Mouse (Mus musculus): ENCODE data around the gene Cdk5r2. TPM values are rescaled to one million over a fixed set of nuclear protein-coding genes. Genes with fewer than 3 reads are reported as not detected.

Gene Cdk5r2
- total RNA-seq (2021), result under 1 TPM in 1 of 2 experiments, not detected in 1; 0.07 TPM
- 0.06 and 0.15 TPM in 2 replicates for polyA plus RNA-seq (2012; rRNA removed)
- long read RNA-seq, result 0 reads

DNA sequence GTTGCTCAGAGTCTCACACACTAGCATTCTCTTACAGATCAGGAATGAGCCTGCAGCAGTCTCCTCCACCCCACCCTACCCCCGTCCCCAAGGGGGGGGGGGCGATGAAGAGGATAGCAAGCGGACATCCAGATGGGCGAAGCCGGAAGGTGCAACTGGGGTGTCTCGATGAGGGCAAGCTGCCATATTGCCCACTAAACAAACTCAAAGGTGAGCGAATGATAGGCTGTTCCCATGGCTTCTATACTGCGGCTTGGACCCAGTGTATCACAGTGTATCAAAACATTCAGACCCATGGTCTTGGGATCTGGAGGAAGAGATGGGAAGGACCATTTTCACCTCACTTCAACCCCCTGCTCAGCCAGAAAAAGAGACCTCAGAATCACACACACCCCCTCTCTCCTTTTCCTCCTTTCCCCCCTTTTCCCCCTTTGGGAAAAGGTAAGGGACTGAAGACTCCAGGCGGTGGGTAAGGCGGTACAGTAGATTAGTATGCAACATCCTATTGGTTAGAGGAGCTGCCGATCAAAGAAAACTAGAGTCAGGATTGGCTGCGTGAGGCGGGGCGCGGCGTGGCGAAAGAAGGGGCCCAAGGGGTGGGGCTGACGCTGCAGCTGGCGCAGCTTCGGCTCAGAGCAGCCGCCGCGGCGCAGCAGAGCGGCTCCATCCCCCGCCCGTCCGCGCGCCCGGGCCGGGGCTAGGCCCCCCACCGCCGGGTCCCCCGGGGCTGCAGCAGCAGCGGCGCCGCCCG is at the start of gene Cdk5r2:
Gene Cdk5r2, plus strand, starts transcription at position 629 of the 751 bp plus-strand sequence.
- no peak within 1 kb of the TSS for H3K9ac ChIP-seq (ENCODE audit: low read depth, low read length)

DNA sequence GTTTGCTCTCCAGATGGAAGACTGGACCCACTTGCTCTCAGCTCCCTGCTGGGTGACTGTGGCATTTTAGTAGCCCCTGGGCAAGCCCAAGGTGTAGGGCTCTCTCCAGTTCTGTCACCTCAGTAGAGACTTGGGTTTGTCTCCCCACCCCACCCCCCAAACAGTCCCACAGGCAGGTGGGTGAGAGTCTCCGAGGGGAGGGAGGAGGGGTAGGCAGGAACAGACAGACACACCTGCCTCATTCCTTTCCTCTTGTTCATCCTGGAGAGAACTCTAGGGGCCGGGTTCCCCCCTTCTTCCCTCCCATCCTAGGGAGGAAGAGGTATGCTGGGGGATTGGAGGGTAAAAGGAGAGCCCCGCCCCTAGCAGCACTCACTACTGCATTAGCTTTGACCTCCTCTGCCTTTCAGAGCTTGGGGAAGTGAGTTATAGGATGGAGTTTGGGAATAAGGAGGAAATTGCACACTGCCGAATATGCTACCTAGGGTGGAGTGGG is 49.3 kb upstream of the Cdk5r2 start:
- intact Hi-C loops (cut with DNase I), result no loop called here
- no peak for TF ChIP-seq CTCF (IDR thresholded peaks at IDR 0.05)
- no peak for TF ChIP-seq EP300 (IDR thresholded peaks at IDR 0.05; ENCODE audit: insufficient read depth, low read depth, low read length)
- no peak for TF ChIP-seq POLR2A (IDR thresholded peaks at IDR 0.05; ENCODE audit: insufficient read depth, low read depth, low read length)
- WGBS, result 31% methylated on average over 4 of the region's 4 CpGs

More for the DNA sequence above, at the start of gene Cdk5r2:
- DNase-seq, result peak; percentile 74 to 80
- Histone ChIP-seq H3K27me3 (ENCODE audit: control insufficient read depth, insufficient read depth, low read length) (peaks cover 39% of the 10 kb centered on the region), H3K4me1 (ENCODE audit: control insufficient read depth, insufficient read depth, low read length) (no peaks in the 10 kb centered on the region), H3K4me3 (peak within 1 kb of the TSS; percentile 45), H3K79me2 (replicated peaks; ENCODE audit: control insufficient read depth, insufficient read depth, low read length) (no peaks in the 10 kb centered on the region), H3K27ac (no peak within 1 kb of the TSS), H3K36me3 (ENCODE audit: control insufficient read depth, insufficient read depth, low read length) (no peaks in the 10 kb centered on the region)
- WGBS, result 6% methylated on average over 34 of the region's 39 CpGs
- no peak for TF ChIP-seq POLR2A (IDR thresholded peaks at IDR 0.05; ENCODE audit: insufficient read depth, low read depth, low read length)
- intact Hi-C loops (cut with DNase I), result no loop called here

DNA sequence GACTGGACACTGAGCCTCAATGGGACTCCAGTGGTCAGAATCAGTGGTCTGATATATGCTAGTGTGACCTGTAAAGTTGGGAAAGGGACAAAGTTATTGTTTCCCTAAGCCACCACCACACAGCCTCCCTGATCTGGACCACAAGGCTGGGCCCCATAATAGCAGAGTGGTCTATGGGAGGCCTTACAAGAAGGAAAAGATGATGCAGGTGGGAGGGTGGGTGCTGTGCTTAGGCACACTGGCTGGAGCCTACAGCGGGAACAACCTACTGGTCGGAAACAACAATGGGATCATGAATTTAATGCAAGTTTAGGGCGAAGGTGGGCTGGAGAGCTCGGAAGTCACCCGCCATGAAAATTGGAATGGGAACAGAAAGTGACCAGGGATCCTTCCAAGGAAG is 48.9 kb upstream of the Cdk5r2 start:
- intact Hi-C loops (cut with DNase I), result no loop called here
- H3K4me3 ChIP-seq, result no peak overlapping the region
- H3K27me3 ChIP-seq (ENCODE audit: control insufficient read depth, insufficient read depth, low read length), result peaks cover 17% of the 10 kb centered on the region

More for the DNA sequence above, 49.3 kb upstream of the Cdk5r2 start:
- Histone ChIP-seq H3K27me3 (ENCODE audit: control insufficient read depth, insufficient read depth, low read length) (peaks cover 20% of the 10 kb centered on the region), H3K79me2 (replicated peaks; ENCODE audit: control insufficient read depth, insufficient read depth, low read length) (no peaks in the 10 kb centered on the region), H3K9ac (ENCODE audit: low read depth, low read length) (no peak overlapping the region), H3K4me1 (ENCODE audit: control insufficient read depth, insufficient read depth, low read length) (peaks cover 1% of the 10 kb centered on the region; the same call in 1 of the 2 replicates), H3K4me3 (no peak overlapping the region), H3K36me3 (ENCODE audit: control insufficient read depth, insufficient read depth, low read length) (no peaks in the 10 kb centered on the region), H3K27ac (no peak overlapping the region)
- DNase-seq, result no peak

DNA sequence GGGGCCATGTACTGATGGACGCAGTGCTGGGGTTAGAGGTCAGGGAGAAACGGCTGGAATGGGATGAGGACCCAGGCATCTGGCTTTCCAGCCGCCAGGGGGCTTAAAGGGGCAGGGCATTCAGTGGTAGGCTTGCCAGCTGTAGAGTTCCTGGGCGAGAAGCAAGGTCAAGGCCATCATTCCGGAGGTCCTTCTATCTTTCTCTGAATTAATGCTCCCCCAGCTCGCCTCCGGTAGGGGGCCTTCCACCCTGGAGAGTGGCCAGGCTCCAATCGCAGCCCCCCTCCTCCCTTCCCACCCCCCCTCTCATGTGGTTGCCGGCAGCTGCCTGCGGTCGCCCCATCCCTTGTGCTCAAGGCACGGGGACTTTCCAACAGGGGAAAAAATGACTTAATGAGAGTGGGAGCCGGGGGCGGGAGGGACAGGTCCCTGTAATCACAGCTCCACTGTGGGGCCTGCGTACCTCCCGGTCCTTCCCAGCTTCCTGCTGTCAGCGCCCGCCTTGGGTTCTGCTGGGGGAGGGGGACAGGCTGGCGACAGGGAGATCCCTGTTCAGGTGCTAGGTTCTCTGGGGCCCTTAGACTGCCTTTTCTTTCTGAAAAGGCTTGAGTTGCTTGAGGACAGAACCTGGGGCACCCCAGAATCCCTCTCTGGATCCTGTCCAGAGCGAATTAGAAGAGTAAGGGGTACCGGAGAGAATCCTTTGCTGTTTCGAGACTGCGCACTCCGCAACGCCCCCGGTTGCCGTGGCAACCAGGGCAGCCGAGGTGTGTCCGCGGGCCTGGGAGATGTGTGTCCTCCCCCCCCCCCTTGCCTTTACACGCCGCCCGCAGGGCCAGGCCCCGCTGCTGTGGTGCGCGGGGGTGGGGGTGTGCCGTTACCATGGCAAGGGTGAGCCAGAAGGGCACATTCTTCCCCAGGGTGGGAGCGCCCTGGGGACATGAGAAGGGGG is 48.1 kb upstream of the Cdk5r2 start:
- TF ChIP-seq EP300 (IDR thresholded peaks at IDR 0.05; ENCODE audit: insufficient read depth, low read depth, low read length) (no peak), CTCF (IDR thresholded peaks at IDR 0.05) (peak; percentile 34)
- no peaks in the 10 kb centered on the region for H3K36me3 ChIP-seq (ENCODE audit: control insufficient read depth, insufficient read depth, low read length)
- no peaks in the 10 kb centered on the region for H3K79me2 ChIP-seq (replicated peaks; ENCODE audit: control insufficient read depth, insufficient read depth, low read length)
- H3K27ac ChIP-seq, result no peak overlapping the region
- no peak overlapping the region for H3K9ac ChIP-seq (ENCODE audit: low read depth, low read length)
- H3K4me3 ChIP-seq, result no peak overlapping the region
- WGBS, result 2% methylated on average over 38 of the region's 38 CpGs
- no peak for DNase-seq
- intact Hi-C loops (cut with DNase I), result loop anchor here (1.0 kb wide), 1 partner anchor 18 kb away; no protein-coding TSS in a partner anchor
- H3K4me1 ChIP-seq (ENCODE audit: control insufficient read depth, insufficient read depth, low read length), result peaks cover 1% of the 10 kb centered on the region; the same call in 1 of the 2 replicates
- peaks cover 17% of the 10 kb centered on the region for H3K27me3 ChIP-seq (ENCODE audit: control insufficient read depth, insufficient read depth, low read length)

More for the DNA sequence above, 48.9 kb upstream of the Cdk5r2 start:
- DNase-seq, result no peak
- TF ChIP-seq CTCF (IDR thresholded peaks at IDR 0.05) (no peak), EP300 (IDR thresholded peaks at IDR 0.05; ENCODE audit: insufficient read depth, low read depth, low read length) (no peak), POLR2A (IDR thresholded peaks at IDR 0.05; ENCODE audit: insufficient read depth, low read depth, low read length) (no peak)
- WGBS, result 33% methylated on average over 5 of the region's 5 CpGs
- no peak overlapping the region for H3K9ac ChIP-seq (ENCODE audit: low read depth, low read length)
- H3K27ac ChIP-seq, result no peak overlapping the region
- peaks cover 1% of the 10 kb centered on the region; the same call in 1 of the 2 replicates for H3K4me1 ChIP-seq (ENCODE audit: control insufficient read depth, insufficient read depth, low read length)
- no peaks in the 10 kb centered on the region for H3K36me3 ChIP-seq (ENCODE audit: control insufficient read depth, insufficient read depth, low read length)
- no peaks in the 10 kb centered on the region for H3K79me2 ChIP-seq (replicated peaks; ENCODE audit: control insufficient read depth, insufficient read depth, low read length)

DNA sequence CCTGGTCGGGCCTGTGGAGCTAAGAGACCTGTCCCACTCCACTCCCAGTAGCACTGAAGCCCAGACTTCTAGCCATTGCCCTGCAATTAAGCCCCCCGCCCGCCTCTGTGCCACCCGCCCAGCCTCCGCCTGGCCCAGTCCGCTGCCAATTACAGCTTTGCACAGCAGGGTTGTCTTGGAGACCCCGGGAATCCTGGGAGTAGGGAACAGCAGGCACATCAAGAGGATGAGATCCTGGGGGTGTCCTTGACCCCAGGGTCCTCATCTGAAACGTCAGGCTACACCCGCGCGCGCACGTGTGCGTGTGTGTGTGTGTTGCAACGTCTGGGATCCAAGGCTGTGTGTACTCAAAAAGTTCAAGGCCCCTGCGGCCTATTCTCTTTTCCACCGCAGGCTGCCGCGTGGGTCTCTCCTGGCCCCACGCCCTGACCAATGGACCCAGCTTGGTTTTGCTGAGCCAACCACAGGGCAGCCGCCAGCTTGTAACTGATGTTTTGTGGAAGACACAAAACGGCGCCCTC is 47.1 kb upstream of the Cdk5r2 start:
- Histone ChIP-seq H3K4me1 (ENCODE audit: control insufficient read depth, insufficient read depth, low read length) (peaks cover 1% of the 10 kb centered on the region; the same call in 1 of the 2 replicates), H3K27me3 (ENCODE audit: control insufficient read depth, insufficient read depth, low read length) (peaks cover 17% of the 10 kb centered on the region), H3K79me2 (replicated peaks; ENCODE audit: control insufficient read depth, insufficient read depth, low read length) (no peaks in the 10 kb centered on the region), H3K4me3 (no peak overlapping the region), H3K36me3 (ENCODE audit: control insufficient read depth, insufficient read depth, low read length) (no peaks in the 10 kb centered on the region), H3K27ac (no peak overlapping the region), H3K9ac (ENCODE audit: low read depth, low read length) (no peak overlapping the region)
- TF ChIP-seq EP300 (IDR thresholded peaks at IDR 0.05; ENCODE audit: insufficient read depth, low read depth, low read length) (no peak), POLR2A (IDR thresholded peaks at IDR 0.05; ENCODE audit: insufficient read depth, low read depth, low read length) (no peak), CTCF (IDR thresholded peaks at IDR 0.05) (no peak)
- 17% methylated on average over 23 of the region's 23 CpGs for WGBS
- DNase-seq, result no peak
- intact Hi-C loops (cut with DNase I), result loop anchor here (1.0 kb wide), 1 partner anchor 19 kb away; no protein-coding TSS in a partner anchor

Measured in heart, adult 2 months (tissue).